Mouse (Mus musculus): ENCODE results near the gene Slc22a3.

The Slc22a3 gene

DNA sequence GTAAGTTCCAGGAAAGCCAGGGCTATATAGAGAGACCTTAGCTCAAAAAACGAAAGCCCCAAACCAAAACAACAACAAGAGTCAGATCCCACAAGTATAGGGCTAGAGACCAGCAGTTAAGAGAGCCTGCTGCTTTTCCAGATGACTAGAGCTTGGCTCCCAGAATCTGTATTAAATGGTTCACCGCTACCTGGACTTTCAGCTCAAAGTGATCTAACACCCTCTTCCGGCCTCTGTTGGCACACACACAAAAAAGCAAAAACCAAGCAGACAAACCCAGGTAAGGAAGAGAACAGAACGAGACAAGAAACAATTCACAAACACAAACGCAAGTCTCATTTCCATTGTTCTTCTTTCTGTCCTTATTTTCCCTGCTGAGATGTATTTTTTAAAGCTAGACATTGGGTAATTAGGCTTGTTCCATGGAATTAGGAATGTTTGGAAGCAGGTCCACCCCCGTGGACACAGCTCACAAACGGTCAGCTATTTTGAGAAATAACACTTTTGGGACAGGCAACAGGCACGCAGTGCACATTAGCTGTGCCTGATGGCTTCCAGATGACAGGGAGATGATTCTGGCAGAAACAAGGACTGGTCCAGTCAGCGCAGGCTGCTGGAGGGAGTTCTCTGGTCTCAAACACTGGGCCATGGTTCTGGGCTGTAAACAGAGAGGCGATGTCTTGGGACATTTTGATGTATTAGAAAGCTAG, 95.2 kb downstream of the Slc22a3 start:
- in situ Hi-C loops (cut with MseI, MboI) = loop anchor here (10.0 to 25.0 kb wide), 2 partner anchors 252 to 400 kb away; no protein-coding TSS in a partner anchor

DNA sequence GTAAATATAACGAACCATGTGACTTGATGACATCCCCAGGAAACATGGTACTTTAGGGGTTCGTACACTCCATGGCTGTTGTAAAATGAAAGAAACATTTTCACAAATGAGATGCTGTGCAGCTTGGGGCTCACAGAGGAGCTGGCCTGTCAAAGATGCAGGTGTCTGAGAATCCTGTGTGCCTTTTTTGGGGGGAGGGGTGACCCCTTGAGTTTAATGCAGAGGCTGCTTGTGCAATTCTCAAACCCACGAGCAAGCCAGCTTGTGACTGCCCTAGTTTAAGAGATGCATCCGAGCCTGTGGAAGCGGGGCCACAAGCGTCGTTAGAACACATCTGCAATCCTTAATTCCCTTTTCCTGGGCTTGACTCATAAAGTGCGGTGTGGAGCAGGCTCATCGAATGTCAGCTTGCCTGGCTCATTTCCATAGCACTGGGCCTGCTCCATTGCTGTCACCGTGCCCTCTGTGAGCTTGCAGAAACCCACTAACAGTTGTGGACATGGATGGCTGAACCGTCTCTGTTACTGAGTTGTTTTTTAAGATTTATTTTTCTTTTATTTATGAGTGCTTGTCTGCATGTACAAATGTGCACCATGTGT, 98.1 kb downstream of the Slc22a3 start:
- in situ Hi-C loops (cut with MseI, MboI) = loop anchor here (25.0 kb wide), 1 partner anchor 403 kb away; no protein-coding TSS in a partner anchor

DNA sequence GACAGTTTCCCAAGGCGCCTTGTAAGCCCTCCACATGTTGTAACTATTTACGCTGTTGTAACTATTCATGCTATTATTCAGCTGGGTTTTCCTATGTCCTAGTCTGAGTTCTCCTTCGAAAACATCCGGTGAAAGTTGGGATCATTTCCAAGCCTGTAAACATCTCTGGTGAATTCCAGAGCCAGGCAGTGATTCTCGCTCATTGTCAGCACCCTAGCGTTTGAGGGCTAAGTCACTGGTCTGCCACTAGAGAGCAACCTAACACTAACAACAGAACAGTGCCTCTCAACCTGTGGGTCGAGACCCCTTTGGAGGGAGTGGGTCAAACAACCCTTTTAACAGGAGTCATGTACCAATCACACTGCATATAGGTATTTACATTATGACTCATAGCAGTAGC, 104.1 kb downstream of the Slc22a3 start:
- in situ Hi-C loops (cut with MseI, MboI) = loop anchor here (25.0 kb wide), 1 partner anchor 409 kb away; no protein-coding TSS in a partner anchor

DNA sequence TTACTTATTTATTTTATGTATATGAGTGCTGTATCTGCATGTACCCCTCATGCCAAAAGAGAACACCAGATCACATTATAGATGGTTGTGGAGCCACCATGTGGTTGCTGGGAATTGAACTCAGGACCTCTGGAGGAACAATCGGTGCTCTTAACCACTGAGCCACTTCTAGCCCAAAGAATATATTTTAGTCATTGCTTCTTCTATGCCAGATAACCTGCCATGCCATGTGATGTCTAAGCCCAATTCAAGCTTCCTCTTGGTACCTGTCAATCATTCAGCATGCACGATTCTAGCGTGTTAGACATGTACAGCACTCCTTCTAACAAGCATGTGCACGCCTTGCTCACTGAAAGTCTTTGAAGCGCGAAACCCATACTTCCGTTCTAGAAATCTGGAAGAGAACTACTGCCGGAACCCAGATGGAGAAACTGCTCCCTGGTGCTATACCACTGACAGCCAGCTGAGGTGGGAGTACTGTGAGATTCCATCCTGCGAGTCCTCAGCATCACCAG, 111.3 kb downstream of the Slc22a3 start:
- in situ Hi-C loops (cut with MseI, MboI) = no loop called here

DNA sequence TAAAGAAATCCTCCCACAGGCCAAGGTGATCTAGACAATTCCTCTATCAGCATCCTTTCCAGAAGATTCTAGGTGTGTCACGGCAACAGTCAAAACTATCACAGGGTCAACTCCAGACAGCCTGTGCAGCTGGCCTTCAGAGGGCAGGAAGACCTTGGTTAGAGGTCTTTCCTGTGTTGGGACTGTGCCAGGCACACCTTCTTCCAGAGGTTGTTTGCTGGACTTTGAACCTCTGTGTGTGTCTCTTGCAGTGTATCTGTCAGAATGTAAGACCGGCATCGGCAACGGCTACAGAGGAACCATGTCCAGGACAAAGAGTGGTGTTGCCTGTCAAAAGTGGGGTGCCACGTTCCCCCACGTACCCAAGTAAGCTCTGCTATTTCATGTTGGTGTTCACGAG, 119.3 kb downstream of the Slc22a3 start:
- in situ Hi-C loops (cut with MseI, MboI) = no loop called here

DNA sequence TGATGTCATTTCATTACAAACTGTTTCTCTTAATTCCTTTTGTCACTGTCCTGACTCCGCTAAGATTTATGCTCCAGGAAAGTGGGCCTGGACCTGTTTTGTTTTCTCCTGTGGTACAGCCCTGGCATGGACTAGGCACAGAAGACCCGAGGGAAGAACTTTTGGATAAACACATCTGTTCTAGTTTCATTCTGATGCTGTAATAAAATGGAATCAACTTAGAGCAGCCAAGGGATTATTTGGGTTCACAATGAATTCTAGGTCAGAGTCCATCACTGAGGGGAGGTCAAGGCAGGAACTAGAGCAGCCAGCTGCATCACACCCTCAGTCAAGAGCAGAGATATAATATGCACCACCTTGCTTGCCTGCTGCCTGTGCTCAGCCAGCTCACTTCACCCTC, 119.7 kb downstream of the Slc22a3 start:
- in situ Hi-C loops (cut with MseI, MboI) = no loop called here

DNA sequence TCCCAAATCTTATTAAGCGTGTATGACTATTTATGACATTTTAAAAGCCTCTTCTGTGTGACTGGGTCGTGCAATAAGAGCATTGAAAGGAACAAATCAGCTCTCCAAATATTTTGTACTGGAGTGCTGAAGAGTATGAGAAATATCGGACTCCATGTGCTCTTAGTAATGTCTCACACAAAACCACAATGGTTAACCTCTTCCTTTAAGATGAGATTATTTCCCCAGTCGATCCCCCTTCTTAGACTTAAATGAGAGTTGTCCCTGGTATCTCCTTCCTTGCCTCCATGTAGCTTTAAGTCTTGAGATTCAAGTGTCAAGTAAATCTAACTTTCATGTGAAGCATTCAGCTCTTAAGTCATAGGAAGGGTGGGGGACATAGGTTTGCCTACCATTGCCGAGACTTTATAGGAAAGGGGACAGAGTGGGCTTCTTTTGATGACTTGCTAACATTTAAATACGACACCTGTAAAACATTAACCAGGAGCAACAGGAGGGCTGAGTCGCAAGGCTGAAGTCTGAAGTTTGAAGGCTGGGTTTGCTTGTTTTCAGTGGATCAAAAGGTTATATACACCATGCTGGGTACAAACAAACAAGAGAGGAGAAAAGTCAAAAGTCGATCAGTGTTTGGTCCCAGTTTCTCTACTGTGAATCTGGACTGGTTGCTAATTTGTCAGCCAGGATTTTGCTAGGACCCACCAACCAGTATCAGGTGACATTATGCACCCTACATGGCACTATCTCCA, 122.3 kb downstream of the Slc22a3 start:
- in situ Hi-C loops (cut with MseI, MboI) = no loop called here

DNA sequence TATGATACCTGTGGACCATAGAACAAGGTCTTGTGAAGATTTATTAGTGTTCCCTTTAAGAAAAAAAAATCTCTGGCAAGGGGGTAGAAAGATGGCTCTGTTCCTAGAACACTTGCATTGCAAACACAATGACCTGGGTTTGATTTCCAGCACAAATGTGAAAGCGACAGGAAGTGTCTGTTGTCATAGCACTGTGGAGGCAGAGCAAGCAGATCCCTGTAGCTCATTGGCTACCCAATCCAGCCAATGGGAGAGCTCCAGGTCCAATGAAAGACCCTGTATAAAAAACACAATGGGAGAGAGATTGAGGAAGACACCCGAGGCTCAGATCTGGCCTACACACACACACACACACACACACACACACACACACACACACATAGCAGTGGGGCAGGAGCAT, 125.0 kb downstream of the Slc22a3 start:
- in situ Hi-C loops (cut with MseI, MboI) = no loop called here

DNA sequence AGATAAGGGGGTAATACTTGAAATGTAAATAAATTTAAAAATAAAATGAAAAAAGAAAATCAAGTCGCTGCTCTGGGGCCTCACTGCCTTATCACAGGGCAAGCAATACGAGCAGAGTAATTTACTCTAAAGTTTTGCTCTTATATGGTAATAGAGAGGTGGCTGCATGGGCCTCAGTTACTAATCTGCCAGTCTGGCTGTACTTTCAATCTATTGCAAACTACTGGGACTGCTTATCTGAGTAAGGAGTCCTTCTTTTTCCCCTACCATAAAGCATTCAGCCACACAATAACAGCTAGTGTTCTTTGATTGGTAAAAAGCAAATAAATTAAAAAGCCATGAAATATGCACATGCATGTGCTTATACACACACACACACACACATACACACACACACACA, 125.9 kb downstream of the Slc22a3 start:
- in situ Hi-C loops (cut with MseI, MboI) = no loop called here

DNA sequence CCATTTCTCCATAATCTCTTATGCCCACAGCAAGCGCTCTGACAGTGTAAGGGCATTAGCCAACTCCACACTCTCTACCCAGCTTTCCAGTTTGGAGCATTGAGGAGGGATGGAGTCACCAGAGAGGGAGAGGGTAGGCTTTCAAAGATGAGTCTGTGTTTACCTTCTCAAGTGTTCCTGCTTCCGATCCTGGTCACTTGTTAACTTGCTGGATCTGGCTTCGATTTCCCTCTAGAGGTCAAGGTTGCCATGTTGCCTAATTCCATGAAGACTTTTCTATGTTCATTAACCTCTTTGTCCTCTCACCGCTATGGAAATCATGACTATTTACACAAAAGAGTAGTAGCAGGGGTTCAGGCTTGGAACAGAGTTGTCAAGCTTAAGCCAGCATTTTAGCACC, 127.2 kb downstream of the Slc22a3 start:
- in situ Hi-C loops (cut with MseI, MboI) = no loop called here

DNA sequence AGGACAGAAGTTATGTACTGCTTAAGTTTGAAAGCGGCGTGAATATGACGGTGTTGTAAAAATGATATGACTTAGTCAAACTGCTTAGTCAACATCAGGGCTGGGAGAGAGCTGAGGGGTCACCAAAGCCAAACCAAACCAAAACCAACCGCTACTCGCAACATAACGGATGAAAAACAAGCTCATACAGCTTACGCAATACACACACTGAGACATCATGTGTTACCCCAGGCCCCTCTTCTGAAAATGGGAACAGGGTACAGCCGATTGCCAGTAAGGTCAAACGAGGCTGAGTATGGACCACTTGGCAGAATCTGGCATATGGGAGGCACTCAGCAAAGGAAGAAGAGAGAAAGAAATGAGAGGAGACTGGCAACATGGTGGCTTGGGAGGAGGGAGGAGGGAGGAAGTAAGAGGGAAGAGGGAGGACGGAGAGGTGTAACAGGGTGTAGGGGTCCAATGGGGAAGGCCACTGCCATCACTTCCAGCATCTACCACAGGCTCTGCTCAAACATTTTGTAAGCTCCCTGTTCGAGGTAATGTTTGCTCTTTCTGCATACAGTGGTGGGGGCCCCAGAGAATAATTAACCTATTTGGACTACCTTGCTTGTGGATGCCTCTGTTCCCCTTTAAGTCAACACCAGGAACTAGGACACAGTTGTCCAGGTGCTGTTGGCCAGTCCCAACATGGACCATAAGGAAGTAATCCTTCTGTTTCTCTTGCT, 129.4 kb downstream of the Slc22a3 start, which contains the start of gene Plg:
Gene Plg, plus strand, starts transcription at position 628 of the 725 bp plus-strand sequence.
- in situ Hi-C loops (cut with MseI, MboI) = loop anchor here in 1 of 2 experiments (10.0 kb wide), 1 partner anchor 343 kb away; no protein-coding TSS in a partner anchor

DNA sequence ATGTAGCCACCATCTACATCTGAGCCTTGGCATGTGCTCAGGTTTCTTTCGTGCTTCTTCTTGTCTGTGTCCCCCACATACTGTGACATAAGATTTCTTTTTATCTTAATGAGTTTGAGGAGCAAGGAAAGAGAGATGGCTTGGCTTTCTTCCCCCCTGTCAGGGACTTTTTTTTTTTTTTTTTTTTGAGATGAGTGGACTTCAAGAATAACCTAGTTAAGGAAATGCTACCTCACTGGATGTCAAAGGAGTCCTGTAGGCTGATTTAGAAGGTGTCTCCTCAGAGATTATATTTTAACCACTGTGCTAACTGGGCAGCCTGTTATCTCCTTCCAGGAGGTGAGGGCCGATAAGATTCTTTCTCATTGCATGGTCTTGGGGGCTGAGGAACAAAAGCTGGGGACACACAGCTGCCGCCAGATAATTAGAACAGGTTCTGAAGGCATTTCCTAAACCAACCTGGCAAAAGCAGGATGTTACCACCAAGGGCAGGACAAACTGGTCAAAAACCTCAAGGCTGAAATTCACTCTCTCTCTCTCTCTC, 133.8 kb downstream of the Slc22a3 start:
- in situ Hi-C loops (cut with MseI, MboI) = loop anchor here in 1 of 2 experiments (10.0 kb wide), 1 partner anchor 339 kb away; no protein-coding TSS in a partner anchor

DNA sequence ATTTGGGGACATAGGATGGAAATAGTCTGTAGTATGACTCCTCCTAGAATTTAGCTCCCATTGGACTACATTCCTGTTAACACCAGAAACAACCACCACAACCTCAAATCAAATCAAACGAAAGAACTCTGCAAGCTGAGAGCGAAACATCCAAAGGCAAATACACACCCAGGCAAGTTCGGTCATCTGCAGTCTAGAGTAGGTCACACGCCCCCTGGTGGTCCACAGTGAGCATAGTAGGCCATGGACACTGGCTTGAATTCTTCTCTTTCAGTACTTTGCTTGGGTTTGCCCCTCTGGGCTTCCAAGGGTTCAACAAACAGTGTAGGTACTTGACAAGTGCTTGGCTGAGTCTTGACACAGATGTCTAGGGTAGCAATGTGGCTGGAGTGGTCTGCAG, 135.5 kb downstream of the Slc22a3 start:
- in situ Hi-C loops (cut with MseI, MboI) = loop anchor here in 1 of 2 experiments (10.0 kb wide), 1 partner anchor 337 kb away; no protein-coding TSS in a partner anchor

DNA sequence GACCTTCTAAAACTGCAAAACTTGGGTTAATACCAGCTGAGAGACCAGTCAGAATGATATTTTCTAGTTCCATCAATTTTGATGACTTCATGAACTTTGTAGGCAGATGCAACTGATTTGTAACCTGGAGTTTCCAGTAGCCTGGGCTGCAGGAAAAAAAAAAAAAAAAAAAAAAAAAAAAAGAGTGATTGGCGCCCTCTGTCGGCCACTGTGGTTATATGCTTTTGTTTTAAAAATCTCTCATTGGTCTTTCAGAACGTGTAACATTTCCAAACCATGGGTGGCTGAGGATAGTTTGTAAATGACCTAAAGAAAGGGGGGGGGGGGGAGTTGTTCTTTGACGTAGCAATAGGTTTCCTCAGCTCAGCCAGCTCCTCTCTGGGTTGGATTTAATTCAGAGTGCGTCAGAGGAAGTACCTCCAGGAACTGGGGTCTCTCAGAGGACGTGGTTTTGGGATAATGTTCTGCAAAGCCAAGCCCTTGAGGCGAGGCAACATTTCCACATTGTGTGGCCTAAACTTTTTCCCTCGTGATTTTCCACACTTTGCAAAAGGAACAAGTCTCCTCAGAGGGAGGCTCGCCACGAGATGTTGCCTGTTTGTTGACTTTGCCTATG, 136.1 kb downstream of the Slc22a3 start:
- in situ Hi-C loops (cut with MseI, MboI) = loop anchor here in 1 of 2 experiments (10.0 kb wide), 1 partner anchor 337 kb away; no protein-coding TSS in a partner anchor

DNA sequence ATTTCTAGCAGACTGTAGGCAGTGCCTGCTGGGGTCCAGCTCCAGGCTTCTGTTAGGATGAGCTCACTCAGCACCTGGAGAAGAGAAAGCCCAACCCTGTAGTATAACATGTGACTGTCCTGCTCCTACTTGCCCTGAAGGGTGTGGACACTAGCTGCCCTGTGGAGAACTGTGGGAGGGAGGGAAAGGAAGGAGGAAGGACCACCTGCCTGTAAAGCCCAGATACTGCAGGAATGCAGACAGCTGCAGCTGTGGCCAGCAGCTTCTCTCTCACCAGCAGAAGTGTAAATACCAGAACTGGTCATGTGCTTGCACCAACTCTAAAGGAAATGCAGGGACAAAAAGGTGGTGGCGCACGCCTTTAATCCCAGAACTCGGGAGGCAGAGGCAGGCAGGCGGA, 137.2 kb downstream of the Slc22a3 start:
- in situ Hi-C loops (cut with MseI, MboI) = loop anchor here in 1 of 2 experiments (10.0 kb wide), 1 partner anchor 335 kb away; no protein-coding TSS in a partner anchor

DNA sequence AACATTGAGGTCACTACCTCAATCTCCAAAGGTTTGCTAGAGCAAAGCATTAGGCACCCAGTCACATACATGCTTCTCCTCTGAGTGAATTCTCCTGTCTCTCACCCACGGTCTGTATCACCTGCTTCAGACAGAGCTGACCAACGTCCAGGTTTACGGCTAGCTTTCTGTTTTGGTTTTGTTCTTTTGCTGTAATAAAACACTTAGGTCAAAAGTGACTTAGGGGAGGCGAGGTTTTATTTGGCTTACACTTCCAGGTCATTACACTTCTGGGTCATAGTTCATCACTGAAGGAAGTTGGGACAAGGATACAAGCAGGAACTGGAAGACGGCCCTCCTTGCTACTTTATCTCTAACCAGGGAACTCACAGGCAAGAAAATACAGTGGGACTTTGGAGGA, 138.1 kb downstream of the Slc22a3 start:
- in situ Hi-C loops (cut with MseI, MboI) = loop anchor here (5.0 to 10.0 kb wide), 3 partner anchors 52 to 335 kb away; partner anchors contain the start of gene Map3k4 (in 2 of the 2)

Data from mouse trophoblast stem cell (cell line).